Mouse (Mus musculus) hindbrain, embryonic 13.5 days (tissue): Measurements from ENCODE around the gene Cbs. TPM values are rescaled to one million over a fixed set of nuclear protein-coding genes. Genes with fewer than 3 reads are reported as not detected.

Source experiments
- ATAC-seq: fragments of 200-750 bp; cut with Nextera tagmentation; 2 replicates; pipeline ENCODE4 v1.8.0; 2017; ENCODE audit warnings: moderate TSS enrichment; ENCODE audit not compliant: low FRiP score
- H3K27ac ChIP-seq: fragments of 300-500 bp; sonication (generic); 2 replicates; pipeline ENCODE4 v1.5.1; 2015; ENCODE audit warnings: inconsistent platforms, mild to moderate bottlenecking, moderate library complexity
- H3K27me3 ChIP-seq: fragments of 300-500 bp; sonication (generic); 2 replicates; pipeline ENCODE4 v1.6.1; 2015; ENCODE audit warnings: mild to moderate bottlenecking, inconsistent platforms
- H3K36me3 ChIP-seq: fragments of 300-500 bp; sonication (generic); 2 replicates; pipeline ENCODE4 v1.6.1; 2015; ENCODE audit warnings: mild to moderate bottlenecking, inconsistent platforms
- H3K4me1 ChIP-seq: fragments of 300-500 bp; sonication (generic); replicated peaks from 2 replicates; pipeline ENCODE4 v1.6.1; 2015; ENCODE audit warnings: inconsistent platforms
- H3K4me2 ChIP-seq: fragments of 300-500 bp; sonication (generic); 2 replicates; pipeline ENCODE4 v1.6.1; 2015; ENCODE audit warnings: inconsistent platforms, mild to moderate bottlenecking, moderate library complexity
- H3K4me3 ChIP-seq: fragments of 300-500 bp; sonication (generic); 2 replicates; pipeline ENCODE4 v1.5.1; 2015; ENCODE audit warnings: mild to moderate bottlenecking, inconsistent platforms
- H3K9ac ChIP-seq: fragments of 300-500 bp; sonication (generic); 2 replicates; pipeline ENCODE4 v1.6.1; 2015; ENCODE audit warnings: mild to moderate bottlenecking, inconsistent platforms
- H3K9me3 ChIP-seq: fragments of 300-500 bp; sonication (generic); 2 replicates; pipeline ENCODE4 v1.6.1; 2016; ENCODE audit warnings: inconsistent platforms
- WGBS: fragments of 180-500 bp; shearing (Covaris S2); methylation state at CpG from one replicate; pipeline ENCODE4 v1.1.7; 2015; 5-methylcytosine and 5-hydroxymethylcytosine counted together
- polyA plus RNA-seq: library from polyadenylated mRNA; unstranded; fragments of >200 nt; fragmentation: Nextera tagmentation; extraction: Ambion mirVana; gene quantifications from 2 replicates; pipeline ENCODE4 v1.2.1, GENCODE M21; 2015

The Cbs gene
- polyA plus RNA-seq, 1 experiment from 2014 or later: 4.6 TPM

DNA sequence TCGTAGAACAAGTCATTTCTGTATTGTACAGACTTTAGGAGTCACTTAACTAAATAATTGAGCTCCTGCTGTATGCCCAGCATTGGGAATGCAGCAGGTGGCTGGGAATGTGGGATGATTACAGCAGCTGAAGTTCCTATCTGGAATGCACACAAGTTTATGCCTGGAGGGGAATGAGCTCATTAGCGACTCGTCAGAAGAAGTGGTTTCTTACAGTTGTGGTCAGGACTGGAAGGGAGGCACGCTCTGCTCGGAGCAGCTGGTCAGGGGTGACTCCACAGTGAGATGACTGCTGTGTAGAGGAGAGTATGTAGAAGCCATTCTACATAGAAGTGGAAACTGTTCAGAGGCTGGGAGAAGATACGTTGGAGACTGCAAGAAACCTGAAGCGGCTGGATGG, 62.4 kb downstream of the Cbs start:
- Histone ChIP-seq H3K4me3 (no peak overlapping the region), H3K27me3 (no peaks in the 10 kb centered on the region), H3K9me3 (no peaks in the 10 kb centered on the region), H3K27ac (no peak overlapping the region), H3K4me1 (peaks cover 10% of the 10 kb centered on the region), H3K9ac (no peak overlapping the region), H3K4me2 (no peak overlapping the region), H3K36me3 (peaks cover 5% of the 10 kb centered on the region; the same call in 1 of the 2 replicates)
- WGBS: 89% methylated on average over 7 of the region's 7 CpGs
- no peak for ATAC-seq

GRCm38 (mm10) chr17:31571689-31572088, 65.3 kb downstream of the Cbs start:
- H3K4me3 ChIP-seq: no peak overlapping the region
- 86% methylated on average over 5 of the region's 5 CpGs for WGBS
- no peaks in the 10 kb centered on the region for H3K9me3 ChIP-seq
- peaks cover 38% of the 10 kb centered on the region for H3K4me1 ChIP-seq
- H3K27me3 ChIP-seq: no peaks in the 10 kb centered on the region
- ATAC-seq: no peak
- H3K9ac ChIP-seq: no peak overlapping the region
- H3K36me3 ChIP-seq: peaks cover 5% of the 10 kb centered on the region; the same call in 1 of the 2 replicates
- H3K27ac ChIP-seq: no peak overlapping the region
- no peak overlapping the region for H3K4me2 ChIP-seq

GRCm38 (mm10) chr17:31570321-31570925, 66.6 kb downstream of the Cbs start:
- ATAC-seq: no peak

GRCm38 (mm10) chr17:31569756-31570155, 67.3 kb downstream of the Cbs start:
- H3K4me3 ChIP-seq: no peak overlapping the region
- H3K9ac ChIP-seq: no peak overlapping the region
- no peak overlapping the region for H3K27ac ChIP-seq
- no peak for ATAC-seq
- H3K4me1 ChIP-seq: peaks cover 49% of the 10 kb centered on the region
- WGBS: 87% methylated on average over 1 of the region's 1 CpGs
- no peaks in the 10 kb centered on the region for H3K36me3 ChIP-seq
- H3K9me3 ChIP-seq: no peaks in the 10 kb centered on the region
- no peak overlapping the region for H3K4me2 ChIP-seq
- no peaks in the 10 kb centered on the region for H3K27me3 ChIP-seq

More at GRCm38 (mm10) chr17:31570321-31570925, 66.6 kb downstream of the Cbs start:
- Histone ChIP-seq H3K27me3 (no peaks in the 10 kb centered on the region), H3K9ac (no peak overlapping the region), H3K4me1 (peaks cover 49% of the 10 kb centered on the region), H3K36me3 (peaks cover 2% of the 10 kb centered on the region; the same call in 1 of the 2 replicates), H3K4me3 (no peak overlapping the region), H3K27ac (no peak overlapping the region), H3K4me2 (no peak overlapping the region), H3K9me3 (no peaks in the 10 kb centered on the region)
- WGBS: 89% methylated on average over 9 of the region's 9 CpGs

DNA sequence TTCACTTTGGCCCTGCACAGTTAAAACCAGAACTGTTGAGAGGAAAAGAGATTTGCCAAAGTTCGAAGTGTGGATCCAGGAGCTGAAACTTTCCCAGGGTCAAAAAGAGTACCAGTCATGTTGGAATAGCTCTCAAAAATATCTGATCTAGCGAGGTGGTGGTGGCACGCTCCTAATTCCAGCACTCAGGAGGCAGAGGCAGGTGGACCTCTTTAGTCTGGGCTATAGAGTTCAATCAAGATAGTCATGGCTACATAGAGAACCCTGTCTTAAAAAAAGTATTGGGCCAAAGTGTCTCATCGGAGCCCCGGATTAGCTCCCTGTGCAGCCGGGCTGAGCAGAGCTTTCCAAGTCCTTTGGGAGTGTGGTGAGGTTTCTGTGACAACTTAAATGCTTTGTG, 70.8 kb downstream of the Cbs start:
- Histone ChIP-seq H3K9ac (peak overlapping the region; percentile 96), H3K27me3 (no peaks in the 10 kb centered on the region), H3K27ac (peak overlapping the region; percentile 99; the same call in 1 of the 2 replicates), H3K9me3 (no peaks in the 10 kb centered on the region), H3K36me3 (no peaks in the 10 kb centered on the region), H3K4me1 (peaks cover 56% of the 10 kb centered on the region), H3K4me3 (peak overlapping the region; percentile 84), H3K4me2 (peak overlapping the region; percentile 83)
- ATAC-seq: no peak
- 67% methylated on average over 6 of the region's 6 CpGs for WGBS

DNA sequence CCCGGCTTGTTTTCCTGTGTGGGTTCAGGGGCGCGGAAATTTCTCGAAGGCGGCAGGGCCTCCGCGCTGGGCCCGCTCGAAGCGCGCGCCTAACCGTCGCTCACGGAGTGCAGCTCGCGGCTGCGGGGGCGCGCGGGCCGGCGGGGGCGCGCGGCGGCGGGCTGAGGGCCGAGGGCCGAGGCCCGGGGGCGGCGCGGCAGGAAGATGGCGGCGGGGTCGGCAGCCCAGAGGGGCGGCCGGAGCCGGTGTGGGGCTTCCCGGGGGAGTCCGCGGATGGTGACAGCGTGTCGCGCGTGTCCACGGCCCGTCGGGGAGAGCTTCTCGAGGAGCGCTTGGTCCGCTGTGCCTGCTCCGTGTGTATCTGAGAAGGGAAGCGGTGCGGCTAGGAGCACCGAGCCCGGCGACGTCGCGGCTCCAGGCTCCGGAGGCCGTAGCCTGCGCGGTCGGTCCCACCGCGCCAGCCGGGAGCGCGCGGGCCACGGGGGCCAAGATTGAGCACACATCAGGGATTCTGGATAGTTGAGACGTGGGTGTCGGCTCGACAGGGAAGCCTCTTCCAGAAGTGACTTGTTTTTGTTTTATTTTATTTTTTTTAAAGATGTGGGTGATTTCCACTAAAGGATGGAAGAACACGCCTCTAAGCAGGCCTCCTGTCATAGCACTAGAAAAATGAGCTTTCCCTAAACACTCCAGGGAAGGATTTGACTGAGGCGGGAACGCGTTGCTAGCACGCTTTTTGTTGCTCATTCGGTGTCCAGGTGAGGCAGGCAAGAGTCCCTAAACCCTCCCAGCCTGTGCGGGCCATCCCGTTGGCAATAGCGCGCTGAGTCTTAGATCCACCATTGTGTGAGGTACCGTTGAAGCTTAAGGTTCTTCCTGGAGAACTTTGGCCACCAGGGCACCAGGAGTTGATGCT, 71.6 kb downstream of the Cbs start:
- Histone ChIP-seq H3K9ac (peak overlapping the region; percentile 96), H3K4me3 (peak overlapping the region; percentile 84), H3K27me3 (no peaks in the 10 kb centered on the region), H3K27ac (peak overlapping the region; percentile 99), H3K9me3 (no peaks in the 10 kb centered on the region), H3K4me2 (peak overlapping the region; percentile 83), H3K36me3 (no peaks in the 10 kb centered on the region), H3K4me1 (peaks cover 52% of the 10 kb centered on the region)
- under 1% methylated on average over 73 of the region's 88 CpGs for WGBS
- ATAC-seq: peak; percentile 63

DNA sequence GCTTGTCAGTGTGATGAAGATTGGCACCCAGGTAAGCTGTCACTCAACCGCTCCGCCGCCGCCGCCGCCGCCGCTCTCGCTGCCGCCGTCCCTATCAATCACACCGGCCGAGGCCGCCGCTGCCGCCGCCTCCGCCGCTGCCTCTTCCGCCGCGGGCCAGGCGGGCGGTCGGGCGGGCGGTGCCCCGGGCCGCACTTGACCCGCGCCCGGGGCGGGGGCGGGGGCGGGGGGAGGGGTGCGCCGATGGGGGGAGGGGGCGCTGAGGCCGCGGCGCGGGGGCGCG, 72.2 kb downstream of the Cbs start:
- Histone ChIP-seq H3K27ac (peak overlapping the region; percentile 99), H3K4me3 (peak overlapping the region; percentile 84), H3K27me3 (no peaks in the 10 kb centered on the region), H3K4me1 (peaks cover 47% of the 10 kb centered on the region), H3K9me3 (no peaks in the 10 kb centered on the region), H3K36me3 (no peaks in the 10 kb centered on the region), H3K9ac (peak overlapping the region; percentile 96), H3K4me2 (peak overlapping the region; percentile 83)
- no peak for ATAC-seq
- WGBS: 0% methylated on average over 23 of the region's 44 CpGs

DNA sequence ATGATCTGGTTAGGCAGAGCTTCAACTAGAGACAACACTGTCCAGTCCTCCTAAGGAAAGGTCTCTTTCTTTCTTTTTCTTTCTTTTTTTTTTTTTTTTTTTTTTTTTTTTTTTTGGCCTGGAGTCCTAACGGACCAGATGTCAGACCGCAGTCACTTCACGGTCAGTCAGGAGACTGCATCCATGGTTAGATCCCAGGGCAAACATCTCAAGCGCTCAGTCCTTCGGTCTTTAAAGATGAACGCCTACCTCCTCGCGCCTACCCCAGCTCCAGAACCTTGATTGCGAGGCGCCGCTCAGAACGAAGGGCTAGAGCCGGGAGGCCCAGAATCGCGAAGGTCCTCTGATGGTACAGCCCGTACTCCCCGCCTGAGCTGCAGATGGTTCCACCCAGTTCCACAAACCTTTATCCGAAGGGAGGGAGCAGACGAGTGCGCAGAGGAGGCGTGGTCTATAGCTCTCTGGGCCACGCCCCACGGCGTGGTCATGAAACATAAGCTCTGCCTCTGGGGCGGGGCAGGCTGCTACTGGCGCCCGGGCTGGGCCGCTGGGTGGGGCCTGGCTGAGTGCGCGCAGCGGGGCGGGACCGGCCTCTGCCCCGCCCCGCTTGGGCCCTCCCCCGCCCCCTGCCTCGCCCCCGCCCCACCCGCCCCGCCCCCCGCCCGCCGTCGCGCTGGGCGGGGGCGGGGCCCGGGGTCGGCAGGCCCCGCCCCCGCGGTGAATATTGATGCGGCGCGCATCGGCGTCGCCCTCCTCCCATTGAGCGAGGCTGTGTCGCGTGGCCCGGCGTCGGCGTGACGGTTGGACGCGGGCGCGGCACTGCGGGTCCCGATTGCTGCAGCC, 72.8 kb downstream of the Cbs start, which contains the start of gene Pknox1:
Pknox1 (plus strand) TSS at position 720 of the 843 bp plus-strand sequence.
- H3K27me3 ChIP-seq: no peaks in the 10 kb centered on the region
- peak; percentile 95 for ATAC-seq
- peaks cover 42% of the 10 kb centered on the region for H3K4me1 ChIP-seq
- H3K4me2 ChIP-seq: peak within 1 kb of the TSS; percentile 83
- WGBS: under 1% methylated on average over 56 of the region's 72 CpGs
- peak within 1 kb of the TSS; percentile 99 for H3K27ac ChIP-seq
- peak within 1 kb of the TSS; percentile 84 for H3K4me3 ChIP-seq
- no peaks in the 10 kb centered on the region for H3K36me3 ChIP-seq
- no peaks in the 10 kb centered on the region for H3K9me3 ChIP-seq
- H3K9ac ChIP-seq: peak within 1 kb of the TSS; percentile 96

DNA sequence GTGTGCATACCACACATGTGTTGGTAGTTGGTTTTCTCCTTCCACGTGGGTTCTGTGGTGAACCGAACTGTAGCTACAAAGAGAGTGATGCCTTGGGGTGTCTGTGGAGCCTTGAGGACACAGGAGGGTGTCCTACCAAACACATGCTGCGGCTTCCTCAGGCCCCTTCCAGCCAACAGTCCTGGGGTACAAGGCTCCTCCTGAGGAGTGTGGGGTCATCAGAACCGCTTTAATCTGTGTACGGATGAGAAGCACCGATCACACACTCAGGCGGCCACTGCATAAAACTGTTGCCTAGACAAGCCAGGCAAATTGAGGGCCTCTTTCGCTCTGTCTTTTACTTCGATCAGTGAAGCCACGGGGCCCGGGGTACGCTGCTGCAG, 73.4 kb downstream of the Cbs start:
- Histone ChIP-seq H3K9ac (peak overlapping the region; percentile 70), H3K36me3 (no peaks in the 10 kb centered on the region), H3K9me3 (no peaks in the 10 kb centered on the region), H3K4me1 (peaks cover 35% of the 10 kb centered on the region), H3K27ac (peak overlapping the region; percentile 94), H3K4me2 (peak overlapping the region; percentile 54), H3K4me3 (peak overlapping the region; percentile 38), H3K27me3 (no peaks in the 10 kb centered on the region)
- 15% methylated on average over 12 of the region's 12 CpGs for WGBS
- no peak for ATAC-seq

GRCm38 (mm10) chr17:31559021-31559789, 77.8 kb downstream of the Cbs start:
- H3K9me3 ChIP-seq: no peaks in the 10 kb centered on the region
- H3K36me3 ChIP-seq: no peaks in the 10 kb centered on the region
- H3K27me3 ChIP-seq: no peaks in the 10 kb centered on the region
- 89% methylated on average over 11 of the region's 11 CpGs for WGBS
- H3K4me1 ChIP-seq: peaks cover 32% of the 10 kb centered on the region
- no peak for ATAC-seq
- H3K4me3 ChIP-seq: no peak overlapping the region
- no peak overlapping the region for H3K27ac ChIP-seq
- no peak overlapping the region for H3K9ac ChIP-seq
- no peak overlapping the region for H3K4me2 ChIP-seq
